Mouse (Mus musculus) Muller cell, postnatal 12 days (primary cell): ENCODE data around the gene Cask.

Experiments
- DNase-seq: peaks from one replicate; pipeline ENCODE4 v3.0.0-alpha.2; 2015; ENCODE audit errors: inconsistent ontology term

The Cask gene

DNA sequence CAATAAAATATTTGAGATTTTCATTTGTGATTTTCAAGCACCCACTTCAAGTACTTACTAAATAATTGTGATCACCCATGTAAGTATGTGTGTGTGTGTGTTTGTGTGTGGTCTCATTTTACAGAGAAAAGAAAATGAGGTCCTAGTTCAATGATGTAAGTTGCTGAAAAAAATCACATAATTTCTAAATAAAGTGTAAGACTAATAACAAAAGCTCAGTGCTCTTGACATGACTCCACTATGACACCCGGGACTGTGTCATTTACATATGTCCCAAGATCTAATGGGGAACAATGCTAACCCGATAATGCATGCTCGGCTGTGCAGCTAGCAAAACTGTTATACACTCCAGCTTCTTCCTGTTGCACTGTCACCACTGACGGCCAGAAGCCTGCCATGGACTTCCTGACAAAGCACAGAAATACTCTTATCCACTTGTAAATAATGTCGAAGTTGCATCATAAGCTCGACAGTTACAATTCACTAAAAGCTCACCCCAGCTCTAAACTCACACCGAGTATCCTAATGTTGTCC lies 130.8 kb downstream of the Cask start:
- DNase-seq, result no peak

DNA sequence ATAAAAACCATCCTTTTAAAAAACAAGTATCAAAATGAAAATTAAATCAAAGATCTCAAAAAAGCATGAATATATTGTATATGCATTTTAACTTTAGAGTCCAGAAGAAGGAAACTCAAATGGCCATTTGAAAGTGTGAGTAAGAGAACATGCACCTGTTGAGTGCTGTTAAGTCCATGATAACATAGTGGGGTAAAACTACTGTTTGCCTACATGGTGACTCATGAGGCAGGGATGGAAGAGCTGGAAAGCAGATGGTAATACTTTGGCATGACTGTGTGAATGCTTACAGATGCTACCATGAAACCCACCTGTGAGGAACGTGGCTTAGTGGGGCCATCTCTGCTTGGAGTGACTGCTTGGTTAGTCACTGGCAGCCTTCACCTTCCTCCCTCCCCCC lies 132.9 kb downstream of the Cask start:
- no peak for DNase-seq

DNA sequence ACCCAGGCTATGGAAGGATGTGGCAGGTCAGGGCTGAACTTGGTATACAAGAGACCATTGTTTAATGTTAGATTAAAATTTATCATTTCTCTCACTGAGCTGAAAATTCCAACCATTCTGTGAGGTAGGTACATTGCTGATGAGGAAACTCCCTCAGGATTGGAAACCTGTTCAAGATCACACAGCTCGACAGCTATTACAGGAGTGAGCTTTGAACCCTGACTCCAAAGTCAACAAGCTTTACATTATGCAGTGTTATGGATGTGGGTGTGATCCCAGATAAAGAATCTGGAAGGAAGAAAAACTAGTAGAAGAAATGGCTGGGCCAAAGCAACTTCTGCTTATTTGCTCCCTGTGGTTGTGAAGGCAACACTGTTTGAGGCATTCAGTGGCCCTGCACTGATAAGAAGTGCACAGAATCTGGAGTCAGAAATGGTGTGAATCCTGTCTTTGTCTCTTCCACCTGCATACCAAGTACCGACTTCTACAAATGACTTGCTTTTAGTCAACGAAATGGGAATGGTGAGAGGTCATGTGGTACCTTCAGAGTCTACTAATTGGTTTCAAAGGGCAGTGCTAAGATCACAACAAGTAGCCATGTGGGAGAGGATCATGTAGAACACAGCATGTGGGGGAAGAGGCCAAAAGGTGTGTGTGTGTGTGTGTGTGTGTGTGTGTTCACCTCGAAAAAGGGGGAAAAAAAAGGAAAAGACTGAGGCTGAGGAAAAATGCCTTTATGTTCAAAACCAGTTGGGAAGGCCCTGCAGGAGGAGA lies 134.2 kb downstream of the Cask start:
- DNase-seq, result no peak

DNA sequence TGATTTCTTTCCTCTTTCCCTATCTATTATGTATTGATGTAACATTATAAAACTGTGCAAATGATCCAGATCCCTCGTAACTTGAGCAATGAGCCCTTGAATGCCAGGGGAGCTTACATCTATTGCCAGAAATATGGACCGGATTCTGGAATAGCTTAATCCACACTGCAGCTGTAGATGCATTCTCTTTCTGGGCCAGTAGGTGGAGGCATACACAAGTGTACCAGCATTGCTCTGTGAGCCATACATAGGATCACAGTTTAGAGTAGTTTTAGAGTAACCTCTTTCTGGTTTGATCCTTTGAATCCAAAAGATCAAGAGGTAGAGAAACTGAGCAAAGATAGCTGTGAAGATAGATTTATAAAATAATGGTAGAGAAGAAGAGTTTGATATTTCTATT lies 141.0 kb downstream of the Cask start:
- peak; percentile 16 for DNase-seq

DNA sequence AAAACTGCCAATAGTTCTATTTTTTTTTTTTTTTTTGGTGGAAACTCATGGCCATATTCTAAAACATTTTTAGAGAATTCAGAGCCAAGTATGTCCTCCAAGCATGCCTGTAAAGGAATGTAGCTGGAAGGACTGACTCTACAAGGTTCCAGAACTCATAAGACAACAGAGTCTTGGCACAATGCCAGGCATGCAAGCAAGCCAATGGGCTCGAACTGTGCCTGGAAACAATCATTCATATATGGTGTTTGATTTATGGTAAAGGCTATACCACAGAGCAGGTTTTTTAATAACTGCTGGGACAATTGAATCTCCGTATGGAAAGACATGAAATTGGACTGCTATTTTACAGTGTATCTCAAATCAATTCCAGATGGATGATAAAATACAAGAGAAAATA lies 146.1 kb downstream of the Cask start:
- DNase-seq, result peak; percentile 10

DNA sequence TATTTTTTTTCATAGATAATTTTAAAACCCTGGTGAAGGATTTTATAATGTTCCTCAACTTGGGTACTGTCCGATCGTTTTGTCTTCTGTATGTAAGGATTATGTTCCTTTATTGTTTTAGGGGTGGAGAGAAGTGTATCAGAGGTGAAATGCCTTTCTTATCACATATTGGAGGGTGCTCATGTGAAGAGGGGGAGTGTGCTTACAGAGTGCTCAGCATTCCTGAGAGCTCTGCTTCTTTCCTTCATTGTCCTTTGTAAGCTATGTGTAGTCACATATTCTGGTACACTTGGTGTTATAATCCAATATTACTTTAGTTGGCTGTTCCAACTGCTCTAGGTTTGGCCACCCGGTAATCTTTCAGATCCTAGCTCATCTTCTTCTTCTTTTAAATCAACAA lies 150.5 kb downstream of the Cask start:
- no peak for DNase-seq

DNA sequence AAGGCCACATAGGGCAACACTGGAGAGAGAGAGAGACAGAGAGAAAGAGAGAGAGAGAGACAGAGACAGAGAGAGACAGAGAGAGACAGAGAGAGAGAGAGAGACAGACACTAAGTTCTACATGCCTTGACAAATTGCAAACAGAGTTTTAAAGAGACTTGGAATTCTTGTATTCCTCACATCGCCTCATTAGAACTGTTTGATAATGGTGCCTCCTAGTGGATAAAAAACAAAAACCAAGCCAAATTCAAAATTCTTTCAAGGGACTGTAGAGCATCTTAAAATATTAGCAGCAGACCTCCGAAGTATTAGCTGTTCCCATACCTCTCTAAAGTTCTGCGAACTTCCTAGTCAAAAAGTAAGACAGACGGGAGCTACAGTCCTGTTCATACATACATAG lies 159.3 kb downstream of the Cask start:
- no peak for DNase-seq

DNA sequence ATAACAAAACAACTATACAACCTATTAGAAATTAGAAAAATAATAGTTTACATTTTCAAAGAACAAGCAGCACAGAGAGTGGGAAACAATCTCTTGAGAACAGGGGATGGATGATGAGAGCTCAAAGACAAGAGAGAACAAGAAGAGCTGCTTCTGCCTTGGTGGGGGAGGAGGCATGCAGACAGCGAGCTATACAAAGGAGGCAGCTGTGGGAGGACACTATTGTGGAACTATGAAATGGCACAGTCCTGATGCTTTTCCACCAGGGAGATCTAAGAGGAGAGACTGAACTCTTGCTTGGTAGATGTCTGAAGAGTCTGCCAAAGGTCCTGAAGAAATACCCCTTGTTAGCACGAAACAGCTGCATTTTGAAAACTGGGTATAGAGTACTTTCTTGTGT lies 162.8 kb downstream of the Cask start:
- no peak for DNase-seq

DNA sequence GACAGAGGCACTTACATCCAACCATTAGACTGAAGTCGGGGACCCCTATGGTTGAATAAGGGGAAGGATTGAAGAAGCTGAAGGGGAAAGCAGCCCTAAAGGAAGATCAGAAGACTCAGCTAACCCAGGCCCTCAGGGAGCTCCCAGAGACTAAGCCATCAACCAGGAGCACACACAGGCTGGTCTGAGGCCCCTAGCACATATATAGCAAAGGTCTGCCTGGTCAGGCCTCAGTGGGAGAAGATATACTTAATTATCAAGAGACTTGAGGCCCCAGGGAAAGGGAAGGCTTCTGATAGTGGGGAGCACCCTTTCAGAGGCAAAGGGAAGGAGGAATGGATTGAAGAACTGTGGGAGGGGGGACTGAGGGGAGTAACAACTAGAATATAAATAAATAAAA lies 164.6 kb downstream of the Cask start:
- DNase-seq, result no peak

DNA sequence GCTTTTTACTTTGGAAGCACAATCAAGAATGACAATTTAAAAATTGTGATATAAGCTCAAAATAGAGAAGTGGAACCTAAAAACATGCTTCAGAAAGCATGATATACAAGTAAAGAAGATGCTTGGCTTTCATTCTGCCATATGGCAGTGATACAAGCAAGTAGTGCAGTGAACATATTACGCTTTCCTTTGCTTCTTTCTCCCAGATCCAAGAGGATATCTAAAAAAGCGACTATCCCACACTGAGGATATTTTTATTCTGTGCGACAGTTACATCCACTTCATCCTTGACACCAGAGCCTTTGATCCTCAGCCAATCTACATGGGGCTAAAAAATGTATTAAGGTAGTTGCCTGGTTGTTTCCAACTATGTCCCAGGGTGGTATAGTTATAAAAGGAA lies 169.4 kb downstream of the Cask start:
- no peak for DNase-seq

DNA sequence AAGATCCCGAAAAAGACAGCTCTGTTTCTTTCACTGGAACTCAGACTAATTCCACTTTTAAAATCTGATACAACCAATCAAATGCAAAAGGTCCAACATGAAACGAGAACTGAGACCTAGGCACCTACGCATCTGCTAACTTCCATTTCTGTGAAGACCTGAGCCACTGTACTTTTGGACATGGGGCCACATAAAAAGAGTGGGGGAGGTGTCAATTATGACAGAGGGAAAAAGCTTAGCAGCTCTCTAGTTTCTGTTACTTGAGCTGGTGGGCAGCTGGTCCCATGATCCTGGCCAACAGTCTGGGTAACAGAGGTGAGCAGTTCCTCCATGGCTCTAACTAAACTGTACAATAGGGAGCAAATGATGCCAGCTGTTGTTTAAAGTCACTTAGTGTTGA lies 178.2 kb downstream of the Cask start:
- no peak for DNase-seq

DNA sequence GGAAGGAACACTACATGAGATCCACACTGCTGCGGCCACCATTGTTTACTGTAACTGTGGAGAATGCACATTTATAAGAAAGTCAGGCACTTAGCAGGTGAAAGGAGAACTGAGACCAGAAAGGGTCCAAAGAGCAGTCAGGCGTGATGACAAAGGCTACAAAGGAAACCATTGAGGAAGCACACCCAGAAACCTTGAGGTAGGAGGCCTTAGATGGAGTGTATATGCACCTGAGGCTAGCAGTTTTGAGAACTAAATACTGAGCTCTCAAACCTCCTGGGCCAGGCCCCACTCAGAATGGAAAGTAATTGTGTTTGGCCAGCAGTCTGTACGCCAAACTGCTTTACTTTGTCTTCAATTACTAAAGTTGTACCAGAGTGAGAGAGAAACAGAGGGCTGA lies 180.8 kb downstream of the Cask start:
- DNase-seq, result no peak

DNA sequence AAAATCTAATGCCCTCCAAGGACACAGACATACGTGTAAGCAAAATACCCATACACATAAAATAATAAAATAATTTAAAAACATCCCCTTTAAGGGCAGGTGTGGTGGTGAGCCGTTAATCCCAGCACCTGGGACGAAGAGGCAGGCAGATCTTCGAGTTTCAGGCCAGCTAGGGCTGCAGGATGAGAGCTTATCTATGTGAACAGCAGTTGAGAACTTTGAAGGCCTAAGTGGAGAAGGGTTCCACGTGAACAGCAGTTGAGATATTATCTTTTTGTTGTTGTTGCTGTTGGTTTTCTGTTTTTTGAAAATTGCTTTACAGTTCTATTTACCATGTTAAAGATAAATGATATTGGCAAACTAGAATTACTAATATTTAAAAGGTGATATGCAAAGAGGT lies 182.3 kb downstream of the Cask start:
- DNase-seq, result no peak

DNA sequence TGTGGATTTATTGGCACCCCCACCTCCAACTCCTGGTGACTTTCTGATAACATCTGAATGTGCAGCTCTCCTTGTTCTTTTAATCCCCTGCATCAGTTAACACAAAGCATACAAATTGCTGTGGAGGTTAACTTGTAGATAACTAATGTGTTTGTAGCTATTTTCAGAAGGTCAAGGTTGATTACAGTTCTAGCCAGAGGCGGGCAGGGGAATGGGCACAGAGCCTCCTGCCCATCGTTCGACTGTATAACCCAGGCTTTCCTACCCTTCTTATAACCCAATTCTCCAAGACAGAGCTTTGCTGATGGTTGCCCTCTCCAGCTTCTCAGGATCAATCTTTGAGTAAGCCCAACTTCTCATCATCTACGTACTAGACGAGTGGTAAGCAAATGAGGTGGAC lies 190.1 kb downstream of the Cask start, which contains the start of gene Gpr82:
Gene Gpr82, plus strand, starts transcription at position 301 of the 400 bp plus-strand sequence.
- DNase-seq, result no peak

DNA sequence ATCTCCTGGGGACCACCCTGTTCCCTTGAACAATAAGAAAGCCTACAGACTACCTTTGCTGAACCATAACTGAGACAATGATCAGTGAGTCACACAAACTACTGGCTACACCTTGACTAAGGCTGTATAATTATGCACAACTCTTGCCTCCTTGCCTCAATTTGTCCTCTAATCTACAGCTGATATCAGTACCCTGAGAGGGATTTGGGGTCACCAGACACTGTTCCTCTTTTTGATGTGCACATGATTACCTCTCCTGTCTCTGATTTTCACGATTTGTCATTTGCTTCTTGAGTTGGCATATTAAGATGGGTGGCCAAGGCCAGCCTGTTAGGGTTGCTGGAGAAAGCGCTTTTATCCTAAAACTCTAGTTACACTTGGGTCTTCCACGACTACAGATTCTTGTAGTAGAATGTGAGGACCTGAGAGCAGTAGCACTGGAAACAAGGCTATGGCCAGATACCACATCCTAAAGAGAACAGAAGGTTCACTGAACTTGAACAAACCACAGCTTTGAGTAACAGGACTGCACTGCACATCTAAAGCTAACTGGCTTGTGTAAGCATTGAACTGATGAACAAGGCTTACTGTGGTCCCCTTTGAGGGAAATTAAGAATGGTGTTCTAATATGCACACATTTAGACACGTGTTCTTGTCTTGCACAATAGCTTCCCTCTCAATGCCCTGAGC lies 191.8 kb downstream of the Cask start:
- DNase-seq, result peak; percentile 48

DNA sequence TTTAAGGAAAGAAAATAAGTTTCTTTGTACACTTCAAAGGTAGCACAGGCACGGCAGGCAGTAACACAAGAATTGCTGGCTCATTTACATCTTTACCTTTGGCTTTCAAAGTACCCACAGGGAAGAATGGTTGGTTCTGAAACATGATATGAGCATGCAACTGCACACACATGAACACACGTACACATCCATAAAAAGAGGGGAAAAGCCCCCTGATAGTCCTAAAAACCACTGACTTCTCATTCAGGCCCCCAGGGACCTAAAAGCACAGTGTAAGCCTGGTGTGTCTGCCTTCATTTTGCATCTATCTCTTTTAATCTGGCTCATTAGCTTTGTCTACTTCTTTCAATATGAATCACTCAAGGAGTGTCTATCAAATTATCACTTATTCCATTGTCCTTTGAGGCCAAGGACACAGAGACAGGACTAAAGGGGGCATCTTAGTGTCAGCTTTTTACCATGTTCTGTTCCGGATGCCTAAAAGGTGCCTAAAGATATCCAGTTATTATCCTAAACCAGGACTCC lies 192.5 kb downstream of the Cask start:
- no peak for DNase-seq

DNA sequence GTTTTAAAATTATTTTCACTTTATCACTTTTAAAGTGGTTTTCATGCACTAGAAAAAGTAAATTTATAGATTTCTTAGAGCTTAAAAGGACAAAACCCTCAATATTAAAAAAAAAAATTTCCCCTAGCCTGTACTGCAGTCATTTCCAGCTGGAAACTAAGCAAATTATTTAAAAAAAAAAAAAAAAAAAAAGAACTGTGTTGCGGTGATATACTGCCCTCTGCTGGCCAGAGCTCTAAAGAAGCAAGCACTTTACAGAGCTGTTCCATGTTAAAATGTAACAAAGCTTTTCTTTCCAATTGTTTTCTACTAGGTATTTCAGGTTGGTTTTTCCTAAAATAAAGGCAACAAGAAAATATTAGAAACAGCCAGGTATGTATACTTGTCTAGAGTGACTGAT lies 194.4 kb downstream of the Cask start:
- DNase-seq, result peak; percentile 39

DNA sequence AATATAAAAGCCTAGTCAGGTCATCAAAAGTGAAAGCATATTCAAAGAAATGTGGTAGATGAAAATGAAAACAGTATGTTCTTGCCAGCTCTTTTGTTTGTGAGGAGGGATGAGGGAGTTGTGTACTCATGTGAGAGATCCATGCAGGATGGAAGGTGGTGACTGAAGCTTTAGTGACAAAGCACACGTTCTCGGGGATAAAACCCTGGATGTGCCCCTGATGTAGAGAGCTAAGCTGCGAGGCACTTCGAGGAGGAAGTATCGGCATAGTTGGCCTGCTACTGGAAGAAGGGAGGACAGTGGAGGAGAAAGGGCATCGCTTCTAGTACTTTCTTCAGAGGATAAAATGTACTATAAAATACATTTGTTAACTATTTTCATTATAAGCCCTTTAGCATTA lies 195.3 kb downstream of the Cask start:
- DNase-seq, result no peak

DNA sequence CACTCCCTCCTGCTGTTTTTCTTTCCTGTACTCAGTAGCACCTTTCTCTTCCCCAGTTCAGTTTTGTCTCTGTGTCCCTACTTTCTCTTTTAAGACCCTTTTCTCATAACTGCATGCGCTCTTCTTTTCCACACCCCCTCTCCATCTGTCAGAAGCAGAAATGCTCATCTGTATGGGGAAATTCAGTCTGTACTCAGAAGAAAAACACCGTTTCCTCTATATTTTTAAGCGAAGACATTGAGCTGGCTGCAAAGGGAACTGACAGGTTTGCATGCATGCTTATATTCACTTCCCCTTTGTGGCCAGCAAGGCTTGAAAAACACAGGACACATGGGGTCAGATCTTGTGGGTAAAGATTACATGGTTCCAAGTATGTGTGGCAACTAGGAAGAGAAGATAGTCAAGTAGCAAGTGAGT lies 196.2 kb downstream of the Cask start:
- no peak for DNase-seq

DNA sequence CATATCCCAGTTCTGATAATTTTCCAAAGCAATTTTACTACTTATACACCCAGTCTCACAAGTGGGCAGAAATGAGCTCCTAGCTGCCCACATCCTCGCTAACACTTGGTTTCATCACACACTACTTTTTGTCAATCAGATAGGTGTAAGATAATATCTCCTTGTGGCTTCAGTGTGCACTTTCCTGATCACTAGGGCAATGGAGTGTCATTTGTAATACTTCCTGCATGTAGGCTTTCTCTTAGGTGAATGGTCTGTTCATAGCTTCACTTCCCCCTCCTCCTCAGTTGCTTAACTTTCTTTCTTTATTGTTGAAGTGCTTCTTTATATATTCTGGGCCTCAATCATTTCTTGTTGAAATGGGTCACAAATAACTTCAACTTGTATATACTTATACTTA lies 198.9 kb downstream of the Cask start:
- DNase-seq, result no peak

DNA sequence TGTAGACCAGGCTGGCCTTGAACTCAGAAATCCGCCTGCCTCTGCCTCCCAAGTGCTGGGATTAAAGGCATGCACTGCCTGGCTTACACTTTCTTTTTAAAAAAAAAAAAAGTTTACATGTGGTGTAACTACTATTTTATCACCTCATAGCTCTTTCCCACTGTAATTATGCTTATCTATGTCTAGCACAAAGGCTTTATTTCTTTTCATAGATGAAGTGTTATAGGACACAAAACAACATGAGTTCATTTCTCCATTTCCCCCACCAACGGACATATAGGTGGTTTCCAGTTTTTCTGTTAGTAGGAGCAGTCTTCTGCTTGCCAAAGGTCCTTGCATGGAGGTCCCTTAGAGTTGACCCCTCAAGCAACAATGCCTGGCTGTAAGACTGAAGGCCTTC lies 199.3 kb downstream of the Cask start:
- DNase-seq, result no peak

DNA sequence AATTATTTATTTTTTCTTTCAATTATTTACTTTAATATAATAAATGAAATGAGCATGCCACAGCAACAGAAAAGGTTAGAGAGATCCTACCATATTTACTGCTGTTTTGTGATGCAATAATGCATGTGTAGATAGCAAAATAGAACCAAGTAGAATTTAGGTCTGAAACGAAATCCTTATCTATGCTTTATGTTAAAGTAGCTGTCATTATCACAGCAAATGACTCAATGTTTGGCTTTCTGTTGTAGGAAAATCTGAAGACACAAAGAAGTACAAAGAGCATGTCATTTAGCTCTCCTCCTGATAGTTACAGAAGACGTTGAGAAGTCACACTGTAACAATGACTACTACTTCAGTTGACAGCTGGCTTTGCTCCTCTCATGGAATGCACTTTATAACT lies 212.3 kb downstream of the Cask start:
- no peak for DNase-seq

DNA sequence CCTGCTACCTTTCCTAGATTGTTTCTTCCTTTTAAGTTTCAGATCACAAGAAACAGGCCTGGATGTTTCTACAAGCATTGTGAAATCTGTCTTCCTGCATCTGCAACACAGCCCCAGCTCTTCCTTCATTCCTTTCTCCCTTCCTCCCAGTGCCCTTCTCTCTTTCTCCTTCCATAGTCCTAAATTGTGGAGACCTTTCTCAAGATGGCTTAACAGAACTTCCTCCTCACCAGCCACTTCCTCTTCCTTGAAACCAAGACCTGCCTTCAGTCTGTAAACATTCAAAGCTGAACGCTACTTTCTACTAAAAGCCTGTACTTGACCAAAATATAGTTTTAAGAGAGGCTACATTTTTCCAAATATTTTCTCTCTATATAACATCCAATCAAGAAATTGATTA lies 214.8 kb downstream of the Cask start:
- no peak for DNase-seq
